Mouse (Mus musculus): ENCODE data around the gene Wdr73. TPM values are rescaled to one million over a fixed set of nuclear protein-coding genes. Genes with fewer than 3 reads are reported as not detected.

Gene Wdr73
- total and polyA plus RNA-seq, 3 experiments, result 57.8 to 67.0 TPM; not detected in 1

DNA sequence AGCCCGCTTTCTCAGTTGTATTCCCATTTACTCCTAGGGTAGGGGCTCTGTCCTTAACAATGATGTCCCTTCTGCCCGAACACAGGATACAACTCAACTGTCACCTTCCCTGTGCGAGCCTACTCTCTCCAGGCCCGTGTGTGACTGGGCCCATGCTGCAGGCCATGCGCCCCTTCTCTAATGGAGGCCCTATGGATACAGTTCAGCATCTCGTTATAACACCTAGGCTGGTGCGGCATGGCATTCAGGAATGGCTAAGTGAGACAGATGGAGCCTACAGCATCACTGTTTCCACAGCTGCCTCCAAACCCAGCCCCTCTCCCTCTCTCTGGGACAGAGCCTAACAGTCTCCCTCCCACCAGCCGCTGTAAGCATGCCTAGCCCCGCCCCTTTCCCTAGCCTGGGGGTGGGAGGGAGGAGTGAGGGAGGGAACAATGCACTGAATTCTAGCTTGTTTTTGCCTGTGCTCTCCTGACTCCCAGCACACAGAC is 12.0 kb downstream of the Wdr73 start:
- Histone ChIP-seq H3K4me3 (ENCODE audit: control insufficient read depth in 1 of 2, insufficient read depth in 1 of 2, low read depth in 2 of 2, low read length in 2 of 2) (no peak overlapping the region), H3K9ac (ENCODE audit: control insufficient read depth, low read depth, low read length, poor library complexity, severe bottlenecking) (no peak overlapping the region), H3K9me3 (replicated peaks; ENCODE audit: insufficient read depth, low read length) (no peaks in the 10 kb centered on the region), H3K27me3 (ENCODE audit: control insufficient read depth in 1 of 2, insufficient read depth in 2 of 2, low read length in 2 of 2) (no peaks in the 10 kb centered on the region), H3K4me1 (ENCODE audit: control insufficient read depth in 1 of 2, insufficient read depth in 2 of 2, low read length in 2 of 2) (peaks cover 0 to 11% of the 10 kb centered on the region in 2 experiments; a peak in 3 of 4 replicates), H3K27ac (ENCODE audit: control insufficient read depth, low read depth, low read length) (no peak overlapping the region; the same call in 1 of the 2 replicates), H3K79me2 (ENCODE audit: control insufficient read depth, insufficient read depth, low read length, poor library complexity) (no peaks in the 10 kb centered on the region), H3K36me3 (ENCODE audit: control insufficient read depth in 1 of 2, insufficient read depth in 2 of 2, low read length in 2 of 2) (peaks cover 0 to 5% of the 10 kb centered on the region in 2 experiments)
- DNase-seq (ENCODE audit: low read depth, low spot score), result peak; percentile 48
- TF ChIP-seq MAZ (IDR thresholded peaks at IDR 0.05; ENCODE audit: low read depth, low read length) (no peak), JUND (IDR thresholded peaks at IDR 0.05; ENCODE audit: low read depth, low read length) (no peak), POLR2AphosphoS5 (IDR thresholded peaks at IDR 0.05; ENCODE audit: borderline replicate concordance, low read depth, low read length) (0 out of 2 replicates have a peak, but pooled peaks have one; percentile 19)

DNA sequence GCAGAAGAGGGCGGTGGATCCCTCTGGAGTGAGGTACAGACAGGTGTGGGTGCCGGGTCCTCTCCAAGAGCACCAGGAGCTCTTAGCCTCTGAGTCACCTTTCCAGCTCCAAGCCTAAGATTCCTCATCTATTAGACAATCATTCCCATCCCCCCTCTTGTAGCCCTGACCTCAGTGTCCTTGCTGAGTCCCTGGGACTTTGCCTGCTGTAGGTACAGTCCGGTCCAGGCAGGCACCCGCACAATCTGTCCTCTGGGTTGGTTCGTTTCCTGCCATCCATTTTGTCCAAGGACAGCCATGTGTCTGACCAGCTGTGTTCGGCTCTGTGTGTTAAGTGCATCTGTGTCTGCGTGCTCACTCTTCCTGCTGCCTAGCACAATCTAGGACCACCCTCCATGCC is 12.5 kb downstream of the Wdr73 start:
- H3K27me3 ChIP-seq (ENCODE audit: control insufficient read depth in 1 of 2, insufficient read depth in 2 of 2, low read length in 2 of 2), result no peaks in the 10 kb centered on the region
- DNase-seq (ENCODE audit: low read depth, low spot score), result no peak
- no peak overlapping the region for H3K27ac ChIP-seq (ENCODE audit: control insufficient read depth, low read depth, low read length)
- H3K9ac ChIP-seq (ENCODE audit: control insufficient read depth, low read depth, low read length, poor library complexity, severe bottlenecking), result no peak overlapping the region
- TF ChIP-seq CTCF (IDR thresholded peaks at IDR 0.05 in 2 of 3, conservative IDR thresholded peaks at IDR 0.05 in 1 of 3; ENCODE audit: control insufficient read depth in 1 of 3, insufficient read depth in 1 of 3, low read depth in 2 of 3, low read length in 3 of 3, poor library complexity in 1 of 3, severe bottlenecking in 1 of 3) (peak in 1 of 3 experiments; percentile 26; a peak in 2 of 6 replicates), RAD21 (IDR thresholded peaks at IDR 0.05; ENCODE audit: low read depth, low read length) (no peak)
- no peak overlapping the region for H3K4me3 ChIP-seq (ENCODE audit: control insufficient read depth in 1 of 2, insufficient read depth in 1 of 2, low read depth in 2 of 2, low read length in 2 of 2)
- no peaks in the 10 kb centered on the region for H3K79me2 ChIP-seq (ENCODE audit: control insufficient read depth, insufficient read depth, low read length, poor library complexity)
- peaks cover 0 to 11% of the 10 kb centered on the region in 2 experiments; a peak in 3 of 4 replicates for H3K4me1 ChIP-seq (ENCODE audit: control insufficient read depth in 1 of 2, insufficient read depth in 2 of 2, low read length in 2 of 2)
- H3K9me3 ChIP-seq (replicated peaks; ENCODE audit: insufficient read depth, low read length), result no peaks in the 10 kb centered on the region
- peaks cover 0 to 5% of the 10 kb centered on the region in 2 experiments for H3K36me3 ChIP-seq (ENCODE audit: control insufficient read depth in 1 of 2, insufficient read depth in 2 of 2, low read length in 2 of 2)

DNA sequence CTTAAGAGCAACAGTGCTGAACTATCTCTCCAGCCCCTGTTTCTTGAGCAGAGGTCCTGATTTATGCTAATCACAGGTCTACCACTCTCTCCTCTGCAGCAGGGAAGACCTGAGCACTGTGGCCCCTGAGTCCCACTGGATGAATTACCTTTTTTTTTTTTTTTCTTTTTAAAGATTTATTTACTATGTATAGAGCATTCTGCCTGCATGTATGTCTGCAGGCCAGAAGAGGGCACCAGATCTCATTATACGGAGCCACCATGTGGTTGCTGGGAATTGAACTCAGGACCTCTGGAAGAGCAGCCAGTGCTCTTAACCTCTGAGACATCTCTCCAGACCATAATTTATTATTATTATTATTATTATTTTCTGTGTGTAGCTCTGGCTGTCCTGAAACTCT is 15.4 kb downstream of the Wdr73 start:
- DNase-seq (ENCODE audit: low read depth, low spot score), result peak; percentile 60
- no peaks in the 10 kb centered on the region for H3K9me3 ChIP-seq (replicated peaks; ENCODE audit: insufficient read depth, low read length)
- H3K9ac ChIP-seq (ENCODE audit: control insufficient read depth, low read depth, low read length, poor library complexity, severe bottlenecking), result no peak overlapping the region
- H3K4me3 ChIP-seq (ENCODE audit: control insufficient read depth in 1 of 2, insufficient read depth in 1 of 2, low read depth in 2 of 2, low read length in 2 of 2), result no peak overlapping the region
- H3K4me1 ChIP-seq (ENCODE audit: control insufficient read depth in 1 of 2, insufficient read depth in 2 of 2, low read length in 2 of 2), result peaks cover 0 to 14% of the 10 kb centered on the region in 2 experiments; a peak in 3 of 4 replicates
- no peaks in the 10 kb centered on the region for H3K79me2 ChIP-seq (ENCODE audit: control insufficient read depth, insufficient read depth, low read length, poor library complexity)
- H3K27ac ChIP-seq (ENCODE audit: control insufficient read depth, low read depth, low read length), result no peak overlapping the region
- H3K27me3 ChIP-seq (ENCODE audit: control insufficient read depth in 1 of 2, insufficient read depth in 2 of 2, low read length in 2 of 2), result no peaks in the 10 kb centered on the region
- peak; percentile 64 for TF ChIP-seq SMC3 (IDR thresholded peaks at IDR 0.05; ENCODE audit: low read depth, low read length)
- TF ChIP-seq EP300 (IDR thresholded peaks at IDR 0.05; ENCODE audit: low read depth in 1 of 2, low read length in 2 of 2), result no peak
- no peak for TF ChIP-seq ELF1 (IDR thresholded peaks at IDR 0.05; ENCODE audit: low read depth, low read length)
- TF ChIP-seq ZC3H11A (IDR thresholded peaks at IDR 0.05; ENCODE audit: low read depth, low read length), result peak; percentile 75
- TF ChIP-seq MXI1 (IDR thresholded peaks at IDR 0.05; ENCODE audit: low read depth, low read length), result no peak
- TF ChIP-seq MAFK (IDR thresholded peaks at IDR 0.05; ENCODE audit: borderline replicate concordance, low read depth, low read length), result no peak
- TF ChIP-seq CTCF (IDR thresholded peaks at IDR 0.05 in 2 of 3, conservative IDR thresholded peaks at IDR 0.05 in 1 of 3; ENCODE audit: control insufficient read depth in 1 of 3, insufficient read depth in 1 of 3, low read depth in 2 of 3, low read length in 3 of 3, poor library complexity in 1 of 3, severe bottlenecking in 1 of 3), result peak; percentile 30 to 59 (median 59); a peak in 4 of 6 replicates
- TF ChIP-seq POLR2A (IDR thresholded peaks at IDR 0.05; ENCODE audit: control insufficient read depth in 1 of 2, insufficient read depth in 1 of 2, low read depth in 1 of 2, low read length in 2 of 2, poor library complexity in 1 of 2), result no peak
- TF ChIP-seq RAD21 (IDR thresholded peaks at IDR 0.05; ENCODE audit: low read depth, low read length), result peak; percentile 68
- TF ChIP-seq HCFC1 (IDR thresholded peaks at IDR 0.05; ENCODE audit: low read depth, low read length), result no peak
- no peak for TF ChIP-seq BHLHE40 (IDR thresholded peaks at IDR 0.05; ENCODE audit: borderline replicate concordance, low read depth, low read length)
- TF ChIP-seq MAZ (IDR thresholded peaks at IDR 0.05; ENCODE audit: low read depth, low read length), result no peak
- no peak for TF ChIP-seq E2F4 (IDR thresholded peaks at IDR 0.05; ENCODE audit: borderline replicate concordance, low read depth, low read length)
- no peak for TF ChIP-seq USF1 (IDR thresholded peaks at IDR 0.05; ENCODE audit: low read depth, low read length)
- TF ChIP-seq POLR2AphosphoS2 (IDR thresholded peaks at IDR 0.05; ENCODE audit: low read length), result no peak
- no peak for TF ChIP-seq KAT2A (conservative IDR thresholded peaks at IDR 0.05; ENCODE audit: low read depth, low read length)
- peak; percentile 90 for TF ChIP-seq ZNF384 (IDR thresholded peaks at IDR 0.05; ENCODE audit: low read depth, low read length)
- peak; percentile 84 for TF ChIP-seq MYC (IDR thresholded peaks at IDR 0.05; ENCODE audit: low read depth, low read length)
- TF ChIP-seq CHD1 (IDR thresholded peaks at IDR 0.05; ENCODE audit: low read depth, low read length), result no peak
- TF ChIP-seq NRF1 (IDR thresholded peaks at IDR 0.05; ENCODE audit: insufficient read depth, low read depth, low read length, poor library complexity, severe bottlenecking), result no peak
- H3K36me3 ChIP-seq (ENCODE audit: control insufficient read depth in 1 of 2, insufficient read depth in 2 of 2, low read length in 2 of 2), result peaks cover 0 to 7% of the 10 kb centered on the region in 2 experiments; a peak in 3 of 4 replicates
